Mouse (Mus musculus) intestine, embryonic 14.5 days (tissue): ENCODE data around the gene Ankrd34c. TPM values are rescaled to one million over a fixed set of nuclear protein-coding genes. Genes with fewer than 3 reads are reported as not detected.

Experiments
- ATAC-seq: fragments of 200-750 bp; cut with Nextera tagmentation; replicated peaks from 2 replicates; pipeline ENCODE4 v1.8.0; 2017; ENCODE audit warnings: low read depth, moderate number of reproducible peaks, moderate TSS enrichment, moderate library complexity; ENCODE audit not compliant: low FRiP score, low TSS enrichment
- DNase-seq: peaks from one replicate; pipeline ENCODE4 v3.0.0-alpha.2; 2018; ENCODE audit warnings: low spot score
- H3K27ac ChIP-seq: fragments of 300-500 bp; sonication (generic); 2 replicates; pipeline ENCODE4 v1.5.1; 2014; ENCODE audit warnings: low read depth, mild to moderate bottlenecking, control low read depth
- H3K27me3 ChIP-seq: fragments of 300-500 bp; sonication (generic); replicated peaks from 2 replicates; pipeline ENCODE4 v1.6.1; 2014; ENCODE audit warnings: low read length, control low read depth; ENCODE audit not compliant: control insufficient read depth, insufficient read depth
- H3K36me3 ChIP-seq: fragments of 300-500 bp; sonication (generic); 2 replicates; pipeline ENCODE4 v1.6.1; 2014; ENCODE audit warnings: low read length, control low read depth; ENCODE audit not compliant: control insufficient read depth, insufficient read depth
- H3K4me1 ChIP-seq: fragments of 300-500 bp; sonication (generic); replicated peaks from 2 replicates; pipeline ENCODE4 v1.6.1; 2014; ENCODE audit warnings: low read length, control low read depth, mixed read lengths; ENCODE audit not compliant: control insufficient read depth, insufficient read depth
- H3K4me2 ChIP-seq: fragments of 300-500 bp; sonication (generic); 2 replicates; pipeline ENCODE4 v1.6.1; 2014; ENCODE audit warnings: low read length
- H3K4me3 ChIP-seq: fragments of 300-500 bp; sonication (generic); 2 replicates; pipeline ENCODE4 v1.5.1; 2014; ENCODE audit warnings: low read depth, low read length, control low read depth, mixed read lengths
- H3K9ac ChIP-seq: fragments of 300-500 bp; sonication (generic); 2 replicates; pipeline ENCODE4 v1.6.1; 2014; ENCODE audit warnings: mild to moderate bottlenecking, low read length
- H3K9me3 ChIP-seq: fragments of 300-500 bp; sonication (generic); 2 replicates; pipeline ENCODE4 v1.6.1; 2016; ENCODE audit warnings: low read length, control low read depth; ENCODE audit not compliant: control insufficient read depth
- WGBS: fragments of 180-500 bp; shearing (Covaris S2); extraction: QIAGEN DNeasy Blood & Tissue Kit; methylation state at CpG from one replicate; pipeline ENCODE4 v1.1.7; 2014; 5-methylcytosine and 5-hydroxymethylcytosine counted together
- polyA plus RNA-seq: library from polyadenylated mRNA; unstranded; fragments of >200 nt; fragmentation: Nextera tagmentation; extraction: Ambion mirVana; gene quantifications from 2 replicates; pipeline ENCODE4 v1.2.1, GENCODE M21; 2014

Gene Ankrd34c
- 0.04 TPM in 1 of 2 replicates, not detected in the other for polyA plus RNA-seq

- Histone ChIP-seq H3K27ac (no peak within 1 kb of the TSS), H3K36me3 (no peaks in the 10 kb centered on the region), H3K9me3 (no peaks in the 10 kb centered on the region), H3K9ac (no peak within 1 kb of the TSS), H3K27me3 (peaks cover 11% of the 10 kb centered on the region), H3K4me3 (no peak within 1 kb of the TSS), H3K4me2 (no peak within 1 kb of the TSS), H3K4me1 (no peaks in the 10 kb centered on the region)
- under 1% methylated on average over 8 of the region's 8 CpGs for WGBS
- no peak for ATAC-seq
- DNase-seq = no peak
These were observed at the start of gene Ankrd34c for GRCm38 (mm10) chr9:89738295-89738694. TSS of gene Ankrd34c (minus strand) at chr9:89738475.

- Histone ChIP-seq H3K27me3 (no peaks in the 10 kb centered on the region), H3K9ac (no peak overlapping the region), H3K36me3 (no peaks in the 10 kb centered on the region), H3K4me3 (no peak overlapping the region), H3K27ac (no peak overlapping the region), H3K4me1 (no peaks in the 10 kb centered on the region), H3K4me2 (no peak overlapping the region), H3K9me3 (no peaks in the 10 kb centered on the region)
- 70% methylated on average over 4 of the region's 4 CpGs for WGBS
- no peak for DNase-seq
- no peak for ATAC-seq
These were observed 49.3 kb upstream of the Ankrd34c start for GRCm38 (mm10) chr9:89787532-89787931.

- H3K27me3 ChIP-seq = no peaks in the 10 kb centered on the region
- H3K4me2 ChIP-seq = no peak overlapping the region
- H3K4me3 ChIP-seq = no peak overlapping the region
- ATAC-seq = no peak
- no peak overlapping the region for H3K9ac ChIP-seq
- H3K36me3 ChIP-seq = no peaks in the 10 kb centered on the region
- DNase-seq = no peak
- no peaks in the 10 kb centered on the region for H3K4me1 ChIP-seq
- H3K27ac ChIP-seq = no peak overlapping the region
- no peaks in the 10 kb centered on the region for H3K9me3 ChIP-seq
These were observed 43.2 kb upstream of the Ankrd34c start for GRCm38 (mm10) chr9:89781395-89781927.

- WGBS = 95% methylated on average over 1 of the region's 1 CpGs
- Histone ChIP-seq H3K4me3 (no peak overlapping the region), H3K4me2 (no peak overlapping the region), H3K36me3 (no peaks in the 10 kb centered on the region), H3K27me3 (no peaks in the 10 kb centered on the region), H3K4me1 (no peaks in the 10 kb centered on the region), H3K9me3 (no peaks in the 10 kb centered on the region), H3K9ac (no peak overlapping the region), H3K27ac (no peak overlapping the region)
- DNase-seq (no peak), ATAC-seq (no peak)
These were observed 41.0 kb upstream of the Ankrd34c start for GRCm38 (mm10) chr9:89779237-89779636.

- no peak for DNase-seq
- Histone ChIP-seq H3K4me2 (no peak overlapping the region), H3K4me3 (no peak overlapping the region), H3K9me3 (no peaks in the 10 kb centered on the region), H3K36me3 (no peaks in the 10 kb centered on the region), H3K9ac (no peak overlapping the region), H3K27ac (no peak overlapping the region), H3K4me1 (no peaks in the 10 kb centered on the region), H3K27me3 (no peaks in the 10 kb centered on the region)
- 36% methylated on average over 1 of the region's 1 CpGs for WGBS
- ATAC-seq = no peak
These were observed 32.9 kb upstream of the Ankrd34c start for GRCm38 (mm10) chr9:89771153-89771552.

- DNase-seq = no peak
- Histone ChIP-seq H3K36me3 (no peaks in the 10 kb centered on the region), H3K27ac (no peak overlapping the region), H3K4me1 (no peaks in the 10 kb centered on the region), H3K4me3 (no peak overlapping the region), H3K9ac (no peak overlapping the region), H3K9me3 (no peaks in the 10 kb centered on the region), H3K4me2 (no peak overlapping the region), H3K27me3 (no peaks in the 10 kb centered on the region)
- no peak for ATAC-seq
- WGBS = 56% methylated on average over 1 of the region's 1 CpGs
These were observed 23.7 kb upstream of the Ankrd34c start for GRCm38 (mm10) chr9:89762017-89762416.

- Histone ChIP-seq H3K27ac (no peak overlapping the region), H3K4me1 (no peaks in the 10 kb centered on the region), H3K9me3 (no peaks in the 10 kb centered on the region), H3K4me2 (no peak overlapping the region), H3K9ac (no peak overlapping the region), H3K4me3 (no peak overlapping the region), H3K36me3 (no peaks in the 10 kb centered on the region), H3K27me3 (no peaks in the 10 kb centered on the region)
- no peak for DNase-seq
- 93% methylated on average over 1 of the region's 1 CpGs for WGBS
- no peak for ATAC-seq
These were observed 20.3 kb upstream of the Ankrd34c start for GRCm38 (mm10) chr9:89758569-89758968.

GRCm38 (mm10) chr9:89758139-89758538 is 19.9 kb upstream of the Ankrd34c start:
- DNase-seq = no peak
- Histone ChIP-seq H3K4me2 (no peak overlapping the region), H3K27me3 (no peaks in the 10 kb centered on the region), H3K4me1 (no peaks in the 10 kb centered on the region), H3K36me3 (no peaks in the 10 kb centered on the region), H3K9me3 (no peaks in the 10 kb centered on the region), H3K9ac (no peak overlapping the region), H3K27ac (no peak overlapping the region), H3K4me3 (no peak overlapping the region)
- ATAC-seq = no peak
- 74% methylated on average over 1 of the region's 1 CpGs for WGBS

GRCm38 (mm10) chr9:89757571-89757970 is 19.3 kb upstream of the Ankrd34c start:
- no peak overlapping the region for H3K27ac ChIP-seq
- H3K36me3 ChIP-seq = no peaks in the 10 kb centered on the region
- no peaks in the 10 kb centered on the region for H3K27me3 ChIP-seq
- ATAC-seq = no peak
- no peaks in the 10 kb centered on the region for H3K9me3 ChIP-seq
- no peak for DNase-seq
- WGBS = 39% methylated on average over 4 of the region's 4 CpGs
- no peaks in the 10 kb centered on the region for H3K4me1 ChIP-seq
- H3K9ac ChIP-seq = no peak overlapping the region
- H3K4me3 ChIP-seq = no peak overlapping the region
- no peak overlapping the region for H3K4me2 ChIP-seq
